Mouse (Mus musculus): Measurements from ENCODE around the gene C2cd3. TPM values are rescaled to one million over a fixed set of nuclear protein-coding genes. Genes with fewer than 3 reads are reported as not detected.
A peak's percentile ranks its signal among the peaks of the same experiment; 100 is the strongest.
"Not testable (repeated sequence)": the region's sequence is repeated elsewhere in the genome, so short reads cannot be mapped to it uniquely, and the experiment has no call there.

Gene C2cd3
- polyA plus RNA-seq, 1 experiment from 2014 or later: 19.3 TPM

- no peak overlapping the region for H3K4me2 ChIP-seq (ENCODE audit: low read length)
- peaks cover 0 to 2% of the 10 kb centered on the region in 2 experiments; a peak in 2 of 4 replicates for H3K4me1 ChIP-seq (ENCODE audit: control insufficient read depth in 2 of 2, insufficient read depth in 2 of 2, low read length in 2 of 2)
- no peak for ATAC-seq (ENCODE audit: insufficient number of reproducible peaks, insufficient read depth, low FRiP score, low read depth)
- 68% methylated on average over 17 of the region's 17 CpGs for WGBS
- no peaks in the 10 kb centered on the region for H3K9me3 ChIP-seq (ENCODE audit: control insufficient read depth, low read length)
- H3K36me3 ChIP-seq (ENCODE audit: control insufficient read depth, insufficient read depth, low read length): no peaks in the 10 kb centered on the region
- no peaks in the 10 kb centered on the region for H3K27me3 ChIP-seq (ENCODE audit: control insufficient read depth, insufficient read depth, low read length)
- no peak overlapping the region for H3K9ac ChIP-seq (ENCODE audit: low read length)
- H3K4me3 ChIP-seq (ENCODE audit: control insufficient read depth in 1 of 2, insufficient read depth in 1 of 2, low read depth in 1 of 2, low read length in 2 of 2): no peak overlapping the region
- no peak overlapping the region for H3K27ac ChIP-seq (replicated peaks in 1 of 2; ENCODE audit: control insufficient read depth in 1 of 2, insufficient read depth in 1 of 2, low read depth in 2 of 2, low read length in 2 of 2)
Observed at GRCm38 (mm10) chr7:100480175-100480574, 108.1 kb downstream of the C2cd3 start.

GRCm38 (mm10) chr7:100482046-100482445 lies 110.0 kb downstream of the C2cd3 start:
- not testable (repeated sequence) for H3K9ac ChIP-seq (ENCODE audit: low read length); H3K27ac ChIP-seq (replicated peaks in 1 of 2; ENCODE audit: control insufficient read depth in 1 of 2, insufficient read depth in 1 of 2, low read depth in 2 of 2, low read length in 2 of 2); H3K27me3 ChIP-seq (ENCODE audit: control insufficient read depth, insufficient read depth, low read length); ATAC-seq (ENCODE audit: insufficient number of reproducible peaks, insufficient read depth, low FRiP score, low read depth); H3K4me3 ChIP-seq (ENCODE audit: control insufficient read depth in 1 of 2, insufficient read depth in 1 of 2, low read depth in 1 of 2, low read length in 2 of 2); H3K4me1 ChIP-seq (ENCODE audit: control insufficient read depth in 2 of 2, insufficient read depth in 2 of 2, low read length in 2 of 2); H3K9me3 ChIP-seq (ENCODE audit: control insufficient read depth, low read length); H3K4me2 ChIP-seq (ENCODE audit: low read length); H3K36me3 ChIP-seq (ENCODE audit: control insufficient read depth, insufficient read depth, low read length)
- 95% methylated on average over 1 of the region's 2 CpGs for WGBS

- Histone ChIP-seq H3K36me3 (ENCODE audit: control insufficient read depth, insufficient read depth, low read length) (no peaks in the 10 kb centered on the region), H3K9me3 (ENCODE audit: control insufficient read depth, low read length) (no peaks in the 10 kb centered on the region), H3K4me1 (ENCODE audit: control insufficient read depth in 2 of 2, insufficient read depth in 2 of 2, low read length in 2 of 2) (peaks cover 5 to 6% of the 10 kb centered on the region in 2 experiments; a peak in 2 of 4 replicates), H3K4me3 (ENCODE audit: control insufficient read depth in 1 of 2, insufficient read depth in 1 of 2, low read depth in 1 of 2, low read length in 2 of 2) (no peak overlapping the region), H3K9ac (ENCODE audit: low read length) (no peak overlapping the region), H3K4me2 (ENCODE audit: low read length) (no peak overlapping the region), H3K27me3 (ENCODE audit: control insufficient read depth, insufficient read depth, low read length) (no peaks in the 10 kb centered on the region), H3K27ac (replicated peaks in 1 of 2; ENCODE audit: control insufficient read depth in 1 of 2, insufficient read depth in 1 of 2, low read depth in 2 of 2, low read length in 2 of 2) (no peak overlapping the region)
- 82% methylated on average over 5 of the region's 5 CpGs for WGBS
- no peak for ATAC-seq (ENCODE audit: insufficient number of reproducible peaks, insufficient read depth, low FRiP score, low read depth)
Observed at GRCm38 (mm10) chr7:100484493-100484892, 112.5 kb downstream of the C2cd3 start.

- Histone ChIP-seq H3K9me3 (ENCODE audit: control insufficient read depth, low read length) (no peaks in the 10 kb centered on the region), H3K27me3 (ENCODE audit: control insufficient read depth, insufficient read depth, low read length) (no peaks in the 10 kb centered on the region), H3K36me3 (ENCODE audit: control insufficient read depth, insufficient read depth, low read length) (no peaks in the 10 kb centered on the region), H3K4me2 (ENCODE audit: low read length) (no peak overlapping the region), H3K4me3 (ENCODE audit: control insufficient read depth in 1 of 2, insufficient read depth in 1 of 2, low read depth in 1 of 2, low read length in 2 of 2) (no peak overlapping the region), H3K9ac (ENCODE audit: low read length) (no peak overlapping the region), H3K27ac (replicated peaks in 1 of 2; ENCODE audit: control insufficient read depth in 1 of 2, insufficient read depth in 1 of 2, low read depth in 2 of 2, low read length in 2 of 2) (no peak overlapping the region), H3K4me1 (ENCODE audit: control insufficient read depth in 2 of 2, insufficient read depth in 2 of 2, low read length in 2 of 2) (peaks cover 5 to 7% of the 10 kb centered on the region in 2 experiments; a peak in 3 of 4 replicates)
- ATAC-seq (ENCODE audit: insufficient number of reproducible peaks, insufficient read depth, low FRiP score, low read depth): no peak
- 70% methylated on average over 2 of the region's 2 CpGs for WGBS
Observed at GRCm38 (mm10) chr7:100487301-100487700, 115.3 kb downstream of the C2cd3 start.

- Histone ChIP-seq H3K4me2 (ENCODE audit: low read length) (no peak overlapping the region), H3K27me3 (ENCODE audit: control insufficient read depth, insufficient read depth, low read length) (no peaks in the 10 kb centered on the region), H3K36me3 (ENCODE audit: control insufficient read depth, insufficient read depth, low read length) (no peaks in the 10 kb centered on the region), H3K27ac (replicated peaks in 1 of 2; ENCODE audit: control insufficient read depth in 1 of 2, insufficient read depth in 1 of 2, low read depth in 2 of 2, low read length in 2 of 2) (no peak overlapping the region), H3K9me3 (ENCODE audit: control insufficient read depth, low read length) (no peaks in the 10 kb centered on the region), H3K4me3 (ENCODE audit: control insufficient read depth in 1 of 2, insufficient read depth in 1 of 2, low read depth in 1 of 2, low read length in 2 of 2) (no peak overlapping the region), H3K4me1 (ENCODE audit: control insufficient read depth in 2 of 2, insufficient read depth in 2 of 2, low read length in 2 of 2) (peaks cover 11 to 20% of the 10 kb centered on the region in 2 experiments; a peak in 3 of 4 replicates), H3K9ac (ENCODE audit: low read length) (peak overlapping the region; percentile 35; the same call in 1 of the 2 replicates)
- no peak for ATAC-seq (ENCODE audit: insufficient number of reproducible peaks, insufficient read depth, low FRiP score, low read depth)
- 28% methylated on average over 10 of the region's 10 CpGs for WGBS
Observed at GRCm38 (mm10) chr7:100488474-100489048, 116.5 kb downstream of the C2cd3 start.

- Histone ChIP-seq H3K4me3 (ENCODE audit: control insufficient read depth in 1 of 2, insufficient read depth in 1 of 2, low read depth in 1 of 2, low read length in 2 of 2) (peak overlapping the region; percentile 52 to 63), H3K27ac (replicated peaks in 1 of 2; ENCODE audit: control insufficient read depth in 1 of 2, insufficient read depth in 1 of 2, low read depth in 2 of 2, low read length in 2 of 2) (peak overlapping the region in 1 of 2 experiments; percentile 87; a peak in 1 of 4 replicates), H3K4me2 (ENCODE audit: low read length) (peak overlapping the region; percentile 97), H3K27me3 (ENCODE audit: control insufficient read depth, insufficient read depth, low read length) (no peaks in the 10 kb centered on the region), H3K36me3 (ENCODE audit: control insufficient read depth, insufficient read depth, low read length) (peaks cover 16% of the 10 kb centered on the region), H3K9me3 (ENCODE audit: control insufficient read depth, low read length) (no peaks in the 10 kb centered on the region), H3K4me1 (ENCODE audit: control insufficient read depth in 2 of 2, insufficient read depth in 2 of 2, low read length in 2 of 2) (peaks cover 35 to 49% of the 10 kb centered on the region in 2 experiments), H3K9ac (ENCODE audit: low read length) (peak overlapping the region; percentile 74)
- 3% methylated on average over 36 of the region's 36 CpGs for WGBS
- ATAC-seq (ENCODE audit: insufficient number of reproducible peaks, insufficient read depth, low FRiP score, low read depth): peak; percentile 31
Observed at GRCm38 (mm10) chr7:100492391-100493116, 120.5 kb downstream of the C2cd3 start.

GRCm38 (mm10) chr7:100493117-100493483 lies 121.1 kb downstream of the C2cd3 start, which contains the start of gene Ucp2:
TSS of gene Ucp2 (plus strand) at chr7:100493337.
- 0% methylated on average over 27 of the region's 27 CpGs for WGBS
- Histone ChIP-seq H3K9me3 (ENCODE audit: control insufficient read depth, low read length) (no peaks in the 10 kb centered on the region), H3K4me2 (ENCODE audit: low read length) (peak within 1 kb of the TSS; percentile 97), H3K4me3 (ENCODE audit: control insufficient read depth in 1 of 2, insufficient read depth in 1 of 2, low read depth in 1 of 2, low read length in 2 of 2) (peak within 1 kb of the TSS; percentile 52 to 63), H3K27me3 (ENCODE audit: control insufficient read depth, insufficient read depth, low read length) (no peaks in the 10 kb centered on the region), H3K4me1 (ENCODE audit: control insufficient read depth in 2 of 2, insufficient read depth in 2 of 2, low read length in 2 of 2) (peaks cover 35 to 49% of the 10 kb centered on the region in 2 experiments), H3K36me3 (ENCODE audit: control insufficient read depth, insufficient read depth, low read length) (peaks cover 22% of the 10 kb centered on the region), H3K27ac (replicated peaks in 1 of 2; ENCODE audit: control insufficient read depth in 1 of 2, insufficient read depth in 1 of 2, low read depth in 2 of 2, low read length in 2 of 2) (peak within 1 kb of the TSS; percentile 78 to 87), H3K9ac (ENCODE audit: low read length) (peak within 1 kb of the TSS; percentile 74)
- ATAC-seq (ENCODE audit: insufficient number of reproducible peaks, insufficient read depth, low FRiP score, low read depth): peak; percentile 72

All from heart, embryonic 14.5 days (tissue).